Mouse (Mus musculus) right cerebral cortex, adult 2 months (tissue): ENCODE measurements around the gene Gpc3.

Experiments
- DNase-seq, 2 experiments: peaks; one replicate each; pipeline ENCODE4 v3.0.0; 2021 to 2022; ENCODE audit warnings: low spot score in 2 of 2

Gpc3 gene

GRCm38 (mm10) chrX:52613328-52614030, at the start of gene Gpc3:
Gene Gpc3, minus strand, starts transcription at chrX:52613950.
- peak in 1 of 2 experiments; percentile 17 for DNase-seq

DNA sequence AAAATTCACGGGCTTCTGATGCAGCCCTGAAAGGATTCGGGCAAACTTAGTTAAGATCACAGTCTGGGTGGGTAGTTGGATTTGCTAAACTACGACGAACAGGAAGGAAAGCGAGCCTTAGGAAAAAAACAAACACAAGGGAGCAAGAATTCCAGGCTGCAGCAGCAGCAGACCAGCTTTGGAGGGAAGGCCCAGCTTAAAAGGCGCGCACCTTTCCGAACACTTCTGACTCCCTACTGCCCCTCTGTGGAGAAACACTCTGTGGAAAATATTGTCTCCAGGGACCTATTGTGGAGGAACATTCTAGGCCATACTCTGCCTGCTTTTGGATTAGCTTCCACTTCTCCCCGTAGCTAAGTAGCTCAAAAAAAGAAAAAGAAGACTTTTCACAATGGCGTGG, 38.2 kb upstream of the Gpc3 start:
- peak; percentile 10 to 36 for DNase-seq

DNA sequence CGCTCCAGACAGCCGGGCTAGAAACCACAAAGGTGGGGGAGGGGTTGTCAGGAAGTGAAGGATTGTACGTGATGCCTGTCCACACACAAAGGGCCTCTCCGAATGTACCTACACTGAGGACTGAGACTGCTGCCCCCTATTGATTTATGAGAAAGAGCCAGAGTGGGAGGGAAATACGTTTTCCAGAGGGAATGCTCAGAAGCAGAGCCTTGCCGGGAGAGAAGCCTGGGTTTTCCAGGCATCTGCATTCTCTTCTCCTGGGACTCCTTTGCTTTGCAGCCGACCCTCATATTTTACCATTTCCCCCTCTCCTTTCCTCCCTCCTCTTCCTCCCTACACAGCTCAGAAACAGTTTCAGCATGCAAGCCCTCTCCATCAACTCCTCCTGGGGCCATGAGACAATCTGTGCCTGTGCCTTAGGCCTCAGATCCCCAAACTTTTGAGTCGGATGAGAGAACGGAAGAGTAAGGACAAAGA, 37.8 kb upstream of the Gpc3 start:
- no peak for DNase-seq

DNA sequence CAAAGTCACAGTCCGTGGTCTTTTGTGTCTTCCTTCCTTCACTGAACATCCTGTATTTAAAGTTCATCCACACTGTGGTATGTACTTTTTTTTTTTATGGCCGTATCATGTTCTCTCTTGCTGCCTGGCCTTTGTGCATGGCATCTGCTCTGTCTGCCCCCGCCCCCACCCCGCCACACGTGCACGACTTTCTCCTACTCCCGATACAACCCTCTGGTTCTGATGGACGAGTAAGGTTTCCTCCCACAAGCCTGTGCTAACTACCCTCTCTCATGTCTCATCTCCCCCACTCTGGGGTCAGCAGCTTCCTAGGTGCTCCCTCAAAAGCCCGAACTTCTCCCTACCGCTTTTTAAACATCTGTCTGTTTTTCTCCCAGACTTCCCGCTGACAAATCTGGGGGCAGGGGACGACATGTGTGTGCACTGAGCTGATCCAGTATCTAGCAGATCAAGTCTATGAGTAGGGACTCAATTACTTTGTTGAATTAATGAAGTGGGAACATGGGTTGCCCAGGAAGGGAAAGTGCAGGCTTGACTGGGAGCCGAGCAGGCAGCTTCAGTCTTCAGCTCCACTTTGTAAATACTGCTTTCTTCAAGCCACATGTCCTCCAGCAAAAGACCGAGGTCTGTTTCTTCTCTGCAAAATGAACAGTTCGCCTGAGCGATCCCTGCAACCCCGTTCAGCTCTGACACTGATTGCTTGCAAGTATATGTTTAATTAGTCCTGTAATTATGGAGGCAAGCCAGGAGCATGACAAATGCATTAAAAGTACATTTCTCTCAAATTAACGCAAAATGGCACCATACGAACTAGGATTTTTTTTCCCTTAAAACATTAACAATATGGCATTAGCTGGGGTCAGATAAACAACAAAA, 35.4 kb upstream of the Gpc3 start:
- DNase-seq: no peak

- no peak for DNase-seq
These were observed 30.6 kb upstream of the Gpc3 start for GRCm38 (mm10) chrX:52644393-52644792.

DNA sequence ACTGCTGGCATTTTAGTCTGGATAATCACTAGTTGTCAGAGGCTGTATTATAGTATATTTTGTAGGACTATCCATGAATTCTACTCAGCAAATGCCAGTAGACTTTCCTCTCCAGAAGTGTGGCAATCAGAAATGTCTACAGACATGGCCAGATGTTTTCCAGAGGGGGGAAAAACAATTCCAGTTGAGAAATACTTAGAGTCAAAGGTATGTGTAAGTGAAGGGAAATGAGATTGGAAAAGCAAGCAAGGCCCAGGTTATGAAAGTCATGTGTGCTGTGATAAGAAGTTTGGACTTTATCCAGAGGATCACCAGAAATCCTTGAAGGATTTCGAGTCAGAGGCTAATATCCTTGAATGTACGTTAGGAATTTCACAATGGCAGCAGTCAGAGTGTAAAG, 29.6 kb upstream of the Gpc3 start:
- no peak for DNase-seq

DNA sequence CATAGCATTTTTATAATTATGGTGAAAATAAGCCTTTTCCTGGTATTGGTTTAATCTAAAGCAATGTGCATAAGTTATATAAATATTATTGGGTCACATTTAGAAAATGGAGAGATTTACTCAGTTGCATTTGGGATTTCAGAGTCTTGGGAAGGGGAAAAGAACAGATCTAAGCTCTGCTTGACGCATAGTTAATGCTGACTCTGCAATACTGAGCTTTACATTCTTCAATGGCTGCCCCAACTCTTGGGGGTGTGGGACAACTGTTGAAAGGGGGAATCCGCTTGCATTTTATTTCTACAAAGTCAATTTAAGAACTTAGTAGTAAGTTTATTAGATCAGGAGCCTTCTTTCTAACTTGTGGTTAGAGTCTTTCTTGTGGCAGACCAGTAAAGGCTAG, 28.4 kb upstream of the Gpc3 start:
- no peak for DNase-seq

- DNase-seq: no peak
These were observed 23.7 kb upstream of the Gpc3 start for GRCm38 (mm10) chrX:52637419-52637818.

DNA sequence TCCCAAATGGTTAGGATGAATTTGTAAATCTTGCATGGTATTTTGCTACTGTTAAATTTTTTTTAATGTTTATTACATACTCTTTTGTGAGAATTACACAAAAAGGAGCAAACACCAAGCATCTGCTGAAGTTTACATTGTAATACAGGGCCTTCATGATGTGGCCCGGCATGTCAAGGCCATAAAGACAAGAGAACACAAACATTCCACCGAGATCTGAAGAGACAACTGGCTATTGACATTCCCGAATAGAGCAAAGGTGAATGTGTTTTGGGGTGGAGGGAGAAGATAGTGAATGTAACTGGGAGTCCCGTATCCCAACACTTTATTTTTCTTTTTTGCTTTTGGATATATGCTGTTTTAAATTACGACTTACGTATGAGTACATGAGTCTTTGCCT, 20.2 kb upstream of the Gpc3 start:
- DNase-seq: no peak

- no peak for DNase-seq
These were observed 19.1 kb upstream of the Gpc3 start for GRCm38 (mm10) chrX:52632688-52633324.

DNA sequence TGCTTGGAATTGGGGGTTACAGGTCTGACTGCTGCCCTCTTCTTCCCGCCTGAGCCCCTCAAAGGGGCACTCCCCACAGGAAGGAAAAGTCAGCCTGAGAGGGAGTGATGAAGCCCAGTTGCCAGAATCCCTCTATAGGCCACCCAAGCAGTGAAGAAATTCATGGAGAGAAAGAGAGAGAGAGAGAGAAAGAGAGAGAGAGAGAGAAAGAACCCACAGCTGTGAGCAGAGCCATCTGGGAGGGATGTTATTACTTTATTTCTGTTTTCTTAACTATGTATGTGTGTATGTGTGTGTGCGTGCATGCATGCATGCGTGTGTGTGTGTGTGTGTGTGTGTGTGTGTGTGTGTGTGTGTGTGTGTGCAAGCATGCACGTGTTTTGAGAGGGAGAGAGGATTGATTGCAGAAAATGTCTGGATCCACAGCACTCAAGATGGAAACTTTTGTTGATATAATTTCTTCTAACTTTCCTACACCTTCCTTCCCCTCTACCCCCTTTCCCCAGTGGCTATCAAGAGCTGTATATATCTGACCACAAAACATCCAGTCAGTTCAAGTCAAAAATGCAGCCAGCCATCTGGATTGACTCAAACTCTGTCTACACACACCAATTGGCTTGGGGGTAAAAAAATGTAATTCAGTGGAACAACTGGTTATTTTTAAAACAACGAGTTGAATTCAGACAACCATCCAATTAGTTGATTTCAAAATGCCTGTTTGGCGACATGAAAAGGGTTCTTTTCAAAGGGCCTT, 13.4 kb upstream of the Gpc3 start:
- no peak for DNase-seq

DNA sequence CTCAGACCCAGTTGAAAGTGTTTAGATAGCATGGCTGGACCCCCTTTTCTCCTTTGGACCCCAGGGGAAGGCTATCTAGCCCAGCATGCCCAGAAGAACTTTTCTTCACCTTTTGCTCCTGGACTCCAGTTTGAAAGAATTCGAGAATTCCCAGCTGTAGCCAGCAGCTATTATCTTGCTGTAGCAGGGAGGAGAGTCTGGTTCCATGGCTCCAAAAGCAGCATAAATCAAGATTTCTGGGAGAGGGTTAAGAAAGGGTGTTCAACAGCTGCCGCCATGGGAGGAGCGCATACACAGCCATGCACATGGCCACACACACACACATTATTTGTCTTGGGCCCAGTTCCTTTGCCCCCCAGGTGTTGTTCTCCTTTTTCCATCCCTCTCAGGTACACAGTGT, 4.1 kb upstream of the Gpc3 start:
- DNase-seq: no peak

DNA sequence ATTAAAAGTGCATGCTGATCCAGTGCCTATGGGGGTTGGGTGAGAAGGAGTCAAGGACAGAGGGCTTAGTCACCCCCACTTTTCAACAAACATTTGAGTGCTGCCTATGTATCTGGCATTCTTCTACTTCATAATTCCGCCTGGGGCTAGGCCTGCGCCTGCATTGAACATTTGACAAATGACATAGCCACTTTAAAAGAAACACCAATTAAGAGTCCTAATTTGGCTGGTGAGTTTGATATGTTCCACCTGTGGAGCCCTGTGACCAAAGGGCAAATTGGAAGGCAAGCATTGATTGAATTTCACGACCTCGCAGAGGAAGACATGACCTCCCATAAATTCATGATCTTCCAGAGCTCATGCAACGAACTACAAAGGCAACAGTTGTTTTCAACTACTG, 2.4 kb upstream of the Gpc3 start:
- no peak for DNase-seq

DNA sequence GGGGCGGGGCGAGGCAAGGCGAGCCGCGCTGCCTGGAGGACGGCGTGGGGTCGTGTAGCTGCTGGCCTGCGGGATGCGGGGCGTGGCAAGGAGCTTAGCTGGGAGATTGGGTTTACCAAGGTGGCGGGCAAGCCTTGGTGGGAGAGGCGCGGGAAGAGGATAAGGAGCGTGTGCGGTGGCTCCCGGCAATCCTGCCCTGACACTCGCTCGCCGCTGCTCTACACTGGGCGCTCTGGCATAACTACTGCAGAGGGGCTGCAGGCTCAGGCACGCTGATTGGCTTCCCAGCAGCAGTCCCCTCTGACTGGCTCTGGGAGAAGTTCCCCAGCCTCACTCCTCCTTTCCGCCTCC, 256 bp upstream of the Gpc3 start:
- peak; percentile 4 to 12 for DNase-seq

GRCm38 (mm10) chrX:52612806-52613205, 944 bp downstream of the Gpc3 start:
- no peak for DNase-seq

GRCm38 (mm10) chrX:52611987-52612670, 1.6 kb downstream of the Gpc3 start:
- DNase-seq: peak; percentile 8 to 17

DNA sequence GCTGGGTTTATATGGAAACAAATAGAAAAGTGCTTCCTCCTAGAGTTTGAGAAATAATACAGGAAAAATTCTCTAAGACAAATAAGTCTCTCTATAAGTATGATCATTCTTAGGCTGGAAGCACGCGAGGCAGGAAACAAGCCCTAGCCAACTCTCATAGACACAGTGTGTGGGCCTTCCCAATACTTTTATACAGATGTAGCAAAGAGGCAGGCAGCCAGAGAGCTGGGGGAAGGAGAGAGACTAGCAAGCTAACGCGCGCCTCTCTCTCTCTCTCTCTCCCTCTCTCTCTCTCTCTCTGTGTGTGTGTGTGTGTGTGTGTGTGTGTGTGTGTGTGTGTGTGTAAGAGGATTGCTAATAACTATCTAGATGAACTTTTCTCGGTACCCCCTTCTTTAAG, 2.2 kb downstream of the Gpc3 start:
- DNase-seq: no peak

DNA sequence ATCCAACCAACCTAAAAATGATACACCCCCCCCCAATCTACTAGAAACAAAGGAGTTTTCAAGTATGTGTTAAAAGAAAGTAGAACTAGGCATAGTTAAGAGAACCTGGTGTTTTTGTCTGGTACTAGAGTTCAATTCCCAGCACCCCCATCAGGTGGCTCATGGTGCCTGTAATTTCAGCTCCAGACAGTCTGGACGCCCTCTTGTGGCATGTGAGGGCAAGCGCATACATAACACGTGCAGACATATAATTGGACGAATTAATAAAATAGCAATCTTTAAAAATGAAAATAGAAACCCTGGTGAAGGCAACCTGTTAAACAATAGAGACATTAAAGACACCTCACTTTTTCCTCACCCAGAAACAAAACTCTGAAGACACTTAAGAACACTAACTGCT, 10.6 kb downstream of the Gpc3 start:
- no peak for DNase-seq

- DNase-seq: no peak
These were observed 14.5 kb downstream of the Gpc3 start for GRCm38 (mm10) chrX:52599246-52599645.

DNA sequence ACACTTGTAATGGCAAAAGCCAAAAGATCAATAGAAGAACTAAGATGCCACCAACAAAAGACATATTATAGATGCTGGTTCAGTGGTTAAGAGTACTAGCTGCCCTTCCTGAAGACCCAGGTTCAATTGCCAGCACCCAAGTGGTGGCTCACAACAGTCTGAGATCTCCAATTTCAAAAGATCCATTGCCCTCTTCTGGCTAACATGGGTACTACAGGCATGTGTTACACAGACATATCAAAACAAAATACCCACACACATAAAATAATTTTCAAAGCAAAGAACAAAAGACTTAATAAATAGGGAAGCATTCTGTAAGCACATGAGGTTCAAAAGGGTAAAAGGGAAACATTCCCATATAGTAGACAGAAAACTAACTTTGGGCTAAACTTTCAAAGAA, 26.1 kb downstream of the Gpc3 start:
- no peak for DNase-seq

- DNase-seq: no peak
These were observed 53.8 kb downstream of the Gpc3 start for GRCm38 (mm10) chrX:52559995-52560394.
